Mouse (Mus musculus): ENCODE data around the gene Secisbp2l. TPM values are rescaled to one million over a fixed set of nuclear protein-coding genes. Genes with fewer than 3 reads are reported as not detected.

The Secisbp2l gene
- polyA plus RNA-seq (2015; fragmentation: Nextera tagmentation; extraction: Ambion mirVana) = 29.9 and 31.7 TPM in 2 replicates

GRCm38 (mm10) chr2:125782719-125783109 lies at the start of gene Secisbp2l:
TSS of gene Secisbp2l (minus strand) at chr2:125782870.
- peak within 1 kb of the TSS; percentile 88 for H3K27ac ChIP-seq (replicated peaks)
- H3K4me3 ChIP-seq = peak within 1 kb of the TSS; percentile 85
- H3K9me3 ChIP-seq = no peaks in the 10 kb centered on the region
- no peaks in the 10 kb centered on the region for H3K36me3 ChIP-seq
- H3K4me1 ChIP-seq (replicated peaks) = peaks cover 34% of the 10 kb centered on the region
- H3K4me2 ChIP-seq = peak within 1 kb of the TSS; percentile 76
- 1% methylated on average over 28 of the region's 28 CpGs for WGBS
- H3K9ac ChIP-seq = peak within 1 kb of the TSS; percentile 96
- ATAC-seq (ENCODE audit: low read depth) = peak; percentile 97
- H3K27me3 ChIP-seq = no peaks in the 10 kb centered on the region

GRCm38 (mm10) chr2:125829924-125830323 lies 47.3 kb upstream of the Secisbp2l start:
- Histone ChIP-seq H3K4me2 (no peak overlapping the region), H3K36me3 (peaks cover 56% of the 10 kb centered on the region)
- no peak for ATAC-seq (ENCODE audit: low read depth)

GRCm38 (mm10) chr2:125827898-125828297 lies 45.2 kb upstream of the Secisbp2l start:
- no peaks in the 10 kb centered on the region for H3K9me3 ChIP-seq
- no peaks in the 10 kb centered on the region for H3K4me1 ChIP-seq (replicated peaks)
- H3K27ac ChIP-seq (replicated peaks) = no peak overlapping the region
- peaks cover 37% of the 10 kb centered on the region for H3K36me3 ChIP-seq
- WGBS = 89% methylated on average over 4 of the region's 4 CpGs
- no peak overlapping the region for H3K4me2 ChIP-seq
- no peak overlapping the region for H3K9ac ChIP-seq
- no peaks in the 10 kb centered on the region for H3K27me3 ChIP-seq
- no peak overlapping the region for H3K4me3 ChIP-seq
- no peak for ATAC-seq (ENCODE audit: low read depth)

More at GRCm38 (mm10) chr2:125829924-125830323, 47.3 kb upstream of the Secisbp2l start:
- 93% methylated on average over 2 of the region's 2 CpGs for WGBS
- H3K27ac ChIP-seq (replicated peaks) = no peak overlapping the region
- H3K4me3 ChIP-seq = no peak overlapping the region
- no peaks in the 10 kb centered on the region for H3K9me3 ChIP-seq
- no peak overlapping the region for H3K9ac ChIP-seq
- H3K27me3 ChIP-seq = no peaks in the 10 kb centered on the region
- no peaks in the 10 kb centered on the region for H3K4me1 ChIP-seq (replicated peaks)

- ATAC-seq (ENCODE audit: low read depth) = no peak
- WGBS = 45% methylated on average over 4 of the region's 4 CpGs
- H3K4me1 ChIP-seq (replicated peaks) = no peaks in the 10 kb centered on the region
These were observed 43.5 kb upstream of the Secisbp2l start for GRCm38 (mm10) chr2:125826201-125826600.

GRCm38 (mm10) chr2:125820397-125820796 lies 37.7 kb upstream of the Secisbp2l start:
- H3K27me3 ChIP-seq = no peaks in the 10 kb centered on the region

More at GRCm38 (mm10) chr2:125826201-125826600, 43.5 kb upstream of the Secisbp2l start:
- peaks cover 21% of the 10 kb centered on the region for H3K36me3 ChIP-seq
- H3K27ac ChIP-seq (replicated peaks) = no peak overlapping the region
- H3K9ac ChIP-seq = no peak overlapping the region
- H3K9me3 ChIP-seq = no peaks in the 10 kb centered on the region
- H3K27me3 ChIP-seq = no peaks in the 10 kb centered on the region
- no peak overlapping the region for H3K4me2 ChIP-seq
- H3K4me3 ChIP-seq = no peak overlapping the region

GRCm38 (mm10) chr2:125813972-125814595 lies 31.4 kb upstream of the Secisbp2l start:
- ATAC-seq (ENCODE audit: low read depth) = no peak
- H3K4me3 ChIP-seq = no peak overlapping the region
- H3K4me1 ChIP-seq (replicated peaks) = no peaks in the 10 kb centered on the region
- H3K27ac ChIP-seq (replicated peaks) = no peak overlapping the region
- no peaks in the 10 kb centered on the region for H3K27me3 ChIP-seq
- no peaks in the 10 kb centered on the region for H3K36me3 ChIP-seq
- H3K9me3 ChIP-seq = no peaks in the 10 kb centered on the region
- H3K4me2 ChIP-seq = no peak overlapping the region
- no peak overlapping the region for H3K9ac ChIP-seq
- 73% methylated on average over 9 of the region's 9 CpGs for WGBS

More at GRCm38 (mm10) chr2:125820397-125820796, 37.7 kb upstream of the Secisbp2l start:
- no peak overlapping the region for H3K4me3 ChIP-seq
- no peaks in the 10 kb centered on the region for H3K4me1 ChIP-seq (replicated peaks)
- 91% methylated on average over 4 of the region's 4 CpGs for WGBS
- no peak overlapping the region for H3K27ac ChIP-seq (replicated peaks)
- H3K9ac ChIP-seq = no peak overlapping the region
- no peaks in the 10 kb centered on the region for H3K9me3 ChIP-seq
- no peak for ATAC-seq (ENCODE audit: low read depth)
- no peaks in the 10 kb centered on the region for H3K36me3 ChIP-seq
- no peak overlapping the region for H3K4me2 ChIP-seq

- Histone ChIP-seq H3K9me3 (no peaks in the 10 kb centered on the region; the same call in 1 of the 2 replicates), H3K4me1 (replicated peaks) (no peaks in the 10 kb centered on the region), H3K4me2 (no peak overlapping the region), H3K36me3 (no peaks in the 10 kb centered on the region), H3K9ac (no peak overlapping the region), H3K4me3 (no peak overlapping the region), H3K27ac (replicated peaks) (no peak overlapping the region), H3K27me3 (no peaks in the 10 kb centered on the region)
- ATAC-seq (ENCODE audit: low read depth) = no peak
- 77% methylated on average over 2 of the region's 2 CpGs for WGBS
These were observed 28.7 kb upstream of the Secisbp2l start for GRCm38 (mm10) chr2:125811332-125811731.

- no peak overlapping the region for H3K27ac ChIP-seq (replicated peaks)
- no peak overlapping the region for H3K9ac ChIP-seq
- no peak overlapping the region for H3K4me2 ChIP-seq
- no peak overlapping the region for H3K4me3 ChIP-seq
- WGBS = 75% methylated on average over 7 of the region's 7 CpGs
- no peaks in the 10 kb centered on the region for H3K27me3 ChIP-seq
- H3K9me3 ChIP-seq = peaks cover 4% of the 10 kb centered on the region; the same call in 1 of the 2 replicates
- H3K36me3 ChIP-seq = no peaks in the 10 kb centered on the region
- H3K4me1 ChIP-seq (replicated peaks) = no peaks in the 10 kb centered on the region
- ATAC-seq (ENCODE audit: low read depth) = no peak
These were observed 26.9 kb upstream of the Secisbp2l start for GRCm38 (mm10) chr2:125809551-125809950.

GRCm38 (mm10) chr2:125805826-125806225 lies 23.2 kb upstream of the Secisbp2l start:
- Histone ChIP-seq H3K9me3 (peaks cover 4% of the 10 kb centered on the region; the same call in 1 of the 2 replicates), H3K4me2 (no peak overlapping the region), H3K4me1 (replicated peaks) (no peaks in the 10 kb centered on the region), H3K4me3 (no peak overlapping the region), H3K27ac (replicated peaks) (no peak overlapping the region), H3K36me3 (no peaks in the 10 kb centered on the region), H3K27me3 (no peaks in the 10 kb centered on the region), H3K9ac (no peak overlapping the region)
- 33% methylated on average over 1 of the region's 1 CpGs for WGBS
- ATAC-seq (ENCODE audit: low read depth) = no peak

- no peak overlapping the region for H3K27ac ChIP-seq (replicated peaks)
- no peak overlapping the region for H3K4me3 ChIP-seq
- no peak overlapping the region for H3K4me2 ChIP-seq
- no peaks in the 10 kb centered on the region for H3K36me3 ChIP-seq
- H3K9ac ChIP-seq = no peak overlapping the region
- H3K27me3 ChIP-seq = no peaks in the 10 kb centered on the region
- ATAC-seq (ENCODE audit: low read depth) = no peak
- H3K9me3 ChIP-seq = peaks cover 4% of the 10 kb centered on the region; the same call in 1 of the 2 replicates
- no peaks in the 10 kb centered on the region for H3K4me1 ChIP-seq (replicated peaks)
- 82% methylated on average over 4 of the region's 4 CpGs for WGBS
These were observed 19.3 kb upstream of the Secisbp2l start for GRCm38 (mm10) chr2:125801947-125802346.

- WGBS = 69% methylated on average over 8 of the region's 8 CpGs
- Histone ChIP-seq H3K4me1 (replicated peaks) (no peaks in the 10 kb centered on the region), H3K4me3 (no peak overlapping the region), H3K4me2 (no peak overlapping the region), H3K9me3 (peaks cover 4% of the 10 kb centered on the region; the same call in 1 of the 2 replicates), H3K9ac (no peak overlapping the region), H3K36me3 (no peaks in the 10 kb centered on the region), H3K27me3 (no peaks in the 10 kb centered on the region), H3K27ac (replicated peaks) (no peak overlapping the region)
- ATAC-seq (ENCODE audit: low read depth) = no peak
These were observed 18.4 kb upstream of the Secisbp2l start for GRCm38 (mm10) chr2:125801038-125801437.

GRCm38 (mm10) chr2:125800428-125800827 lies 17.8 kb upstream of the Secisbp2l start:
- no peaks in the 10 kb centered on the region for H3K36me3 ChIP-seq
- H3K4me3 ChIP-seq = no peak overlapping the region
- no peak overlapping the region for H3K4me2 ChIP-seq
- no peaks in the 10 kb centered on the region for H3K9me3 ChIP-seq
- H3K27me3 ChIP-seq = no peaks in the 10 kb centered on the region
- H3K4me1 ChIP-seq (replicated peaks) = no peaks in the 10 kb centered on the region
- H3K27ac ChIP-seq (replicated peaks) = no peak overlapping the region
- no peak overlapping the region for H3K9ac ChIP-seq
- no peak for ATAC-seq (ENCODE audit: low read depth)
- 87% methylated on average over 4 of the region's 4 CpGs for WGBS

GRCm38 (mm10) chr2:125797872-125798271 lies 15.2 kb upstream of the Secisbp2l start:
- no peak overlapping the region for H3K4me2 ChIP-seq
- H3K4me3 ChIP-seq = no peak overlapping the region
- no peak overlapping the region for H3K9ac ChIP-seq
- no peaks in the 10 kb centered on the region for H3K27me3 ChIP-seq
- H3K27ac ChIP-seq (replicated peaks) = no peak overlapping the region
- ATAC-seq (ENCODE audit: low read depth) = no peak
- no peaks in the 10 kb centered on the region for H3K9me3 ChIP-seq
- no peaks in the 10 kb centered on the region for H3K4me1 ChIP-seq (replicated peaks)
- H3K36me3 ChIP-seq = no peaks in the 10 kb centered on the region
